Mouse (Mus musculus) limb, embryonic 15.5 days (tissue): ENCODE measurements around the gene Plcb4. TPM values are rescaled to one million over a fixed set of nuclear protein-coding genes. Genes with fewer than 3 reads are reported as not detected.
"Not testable (repeated sequence)": the region's sequence is repeated elsewhere in the genome, so short reads cannot be mapped to it uniquely, and the experiment has no call there.

ENCODE experiments used
- ATAC-seq: fragments of 200-750 bp; cut with Nextera tagmentation; 2 replicates; pipeline ENCODE4 v1.8.0; 2017; ENCODE audit warnings: low read depth, moderate TSS enrichment; ENCODE audit not compliant: insufficient number of reproducible peaks, low FRiP score, low TSS enrichment
- H3K27ac ChIP-seq: fragments of 300-500 bp; sonication (generic); 2 replicates; pipeline ENCODE4 v1.5.1; 2015; ENCODE audit warnings: moderate library complexity, mild to moderate bottlenecking, inconsistent platforms
- H3K27me3 ChIP-seq: fragments of 300-500 bp; sonication (generic); 2 replicates; pipeline ENCODE4 v1.6.1; 2015; ENCODE audit warnings: inconsistent platforms
- H3K36me3 ChIP-seq: fragments of 300-500 bp; sonication (generic); 2 replicates; pipeline ENCODE4 v1.6.1; 2015; ENCODE audit warnings: inconsistent platforms
- H3K4me1 ChIP-seq: fragments of 300-500 bp; sonication (generic); 2 replicates; pipeline ENCODE4 v1.6.1; 2015; ENCODE audit warnings: inconsistent platforms
- H3K4me2 ChIP-seq: fragments of 300-500 bp; sonication (generic); 2 replicates; pipeline ENCODE4 v1.6.1; 2015; ENCODE audit warnings: mild to moderate bottlenecking, inconsistent platforms
- H3K4me3 ChIP-seq: fragments of 300-500 bp; sonication (generic); 2 replicates; pipeline ENCODE4 v1.5.1; 2015; ENCODE audit warnings: mild to moderate bottlenecking, inconsistent platforms
- H3K9ac ChIP-seq: fragments of 300-500 bp; sonication (generic); 2 replicates; pipeline ENCODE4 v1.6.1; 2015; ENCODE audit warnings: inconsistent platforms
- H3K9me3 ChIP-seq: fragments of 300-500 bp; sonication (generic); 2 replicates; pipeline ENCODE4 v1.6.1; 2016; ENCODE audit warnings: inconsistent platforms
- WGBS: fragments of 180-500 bp; shearing (Covaris S2); methylation state at CpG from one replicate; pipeline ENCODE4 v1.1.7; 2015; 5-methylcytosine and 5-hydroxymethylcytosine counted together
- polyA plus RNA-seq: library from polyadenylated mRNA; unstranded; fragments of >200 nt; fragmentation: Nextera tagmentation; extraction: Ambion mirVana; gene quantifications from 2 replicates; pipeline ENCODE4 v1.2.1, GENCODE M21; 2015

The Plcb4 gene
- polyA plus RNA-seq, 1 experiment from 2014 or later, result 17.4 TPM

- Histone ChIP-seq H3K4me2 (no peak overlapping the region), H3K27ac (no peak overlapping the region), H3K4me3 (no peak overlapping the region), H3K4me1 (0 out of 2 replicates have a peak, but pooled peaks cover 3% of the 10 kb centered on the region), H3K36me3 (no peaks in the 10 kb centered on the region; the same call in 1 of the 2 replicates), H3K27me3 (no peaks in the 10 kb centered on the region), H3K9ac (no peak overlapping the region), H3K9me3 (no peaks in the 10 kb centered on the region)
- WGBS, result 87% methylated on average over 17 of the region's 17 CpGs
- no peak for ATAC-seq
Measured at GRCm38 (mm10) chr2:135958453-135958852, 299.6 kb downstream of the Plcb4 start.

- 87% methylated on average over 14 of the region's 14 CpGs for WGBS
- no peaks in the 10 kb centered on the region for H3K9me3 ChIP-seq
Measured at GRCm38 (mm10) chr2:135963089-135963488, 304.3 kb downstream of the Plcb4 start.

GRCm38 (mm10) chr2:135966871-135967557 lies 308.2 kb downstream of the Plcb4 start:
- no peak overlapping the region for H3K27ac ChIP-seq
- no peaks in the 10 kb centered on the region for H3K9me3 ChIP-seq
- WGBS, result 58% methylated on average over 16 of the region's 16 CpGs
- H3K9ac ChIP-seq, result no peak overlapping the region
- no peaks in the 10 kb centered on the region for H3K4me1 ChIP-seq
- H3K36me3 ChIP-seq, result no peaks in the 10 kb centered on the region
- no peak overlapping the region for H3K4me2 ChIP-seq
- no peak for ATAC-seq
- H3K27me3 ChIP-seq, result no peaks in the 10 kb centered on the region
- no peak overlapping the region for H3K4me3 ChIP-seq

More at GRCm38 (mm10) chr2:135963089-135963488, 304.3 kb downstream of the Plcb4 start:
- Histone ChIP-seq H3K27ac (no peak overlapping the region), H3K4me2 (no peak overlapping the region), H3K9ac (no peak overlapping the region), H3K4me1 (no peaks in the 10 kb centered on the region), H3K27me3 (no peaks in the 10 kb centered on the region), H3K4me3 (no peak overlapping the region), H3K36me3 (no peaks in the 10 kb centered on the region)
- no peak for ATAC-seq

- Histone ChIP-seq H3K36me3 (no peaks in the 10 kb centered on the region), H3K9ac (no peak overlapping the region), H3K27me3 (no peaks in the 10 kb centered on the region), H3K4me1 (no peaks in the 10 kb centered on the region), H3K9me3 (no peaks in the 10 kb centered on the region), H3K4me2 (no peak overlapping the region), H3K4me3 (no peak overlapping the region), H3K27ac (no peak overlapping the region)
- WGBS, result 48% methylated on average over 12 of the region's 12 CpGs
- ATAC-seq, result no peak
Measured at GRCm38 (mm10) chr2:135968159-135968558, 309.3 kb downstream of the Plcb4 start.

- Histone ChIP-seq H3K4me2 (no peak overlapping the region), H3K27me3 (no peaks in the 10 kb centered on the region), H3K4me1 (no peaks in the 10 kb centered on the region), H3K4me3 (no peak overlapping the region), H3K27ac (no peak overlapping the region), H3K9me3 (no peaks in the 10 kb centered on the region), H3K9ac (no peak overlapping the region), H3K36me3 (no peaks in the 10 kb centered on the region)
- no peak for ATAC-seq
- 92% methylated on average over 4 of the region's 4 CpGs for WGBS
Measured at GRCm38 (mm10) chr2:135970902-135971301, 312.1 kb downstream of the Plcb4 start.

- WGBS, result 89% methylated on average over 9 of the region's 9 CpGs
Measured at GRCm38 (mm10) chr2:135975978-135976377, 317.2 kb downstream of the Plcb4 start.

GRCm38 (mm10) chr2:135978790-135979189 lies 320.0 kb downstream of the Plcb4 start:
- ATAC-seq, result no peak
- WGBS, result 75% methylated on average over 5 of the region's 5 CpGs
- H3K9me3 ChIP-seq, result no peaks in the 10 kb centered on the region
- no peaks in the 10 kb centered on the region for H3K4me1 ChIP-seq
- H3K36me3 ChIP-seq, result 0 out of 2 replicates have a peak, but pooled peaks cover 2% of the 10 kb centered on the region
- no peak overlapping the region for H3K4me3 ChIP-seq
- H3K27me3 ChIP-seq, result no peaks in the 10 kb centered on the region
- H3K27ac ChIP-seq, result no peak overlapping the region
- no peak overlapping the region for H3K9ac ChIP-seq
- H3K4me2 ChIP-seq, result no peak overlapping the region

More at GRCm38 (mm10) chr2:135975978-135976377, 317.2 kb downstream of the Plcb4 start:
- Histone ChIP-seq H3K36me3 (0 out of 2 replicates have a peak, but pooled peaks cover 2% of the 10 kb centered on the region), H3K27ac (no peak overlapping the region), H3K4me3 (no peak overlapping the region), H3K4me2 (no peak overlapping the region), H3K9me3 (no peaks in the 10 kb centered on the region), H3K9ac (no peak overlapping the region), H3K27me3 (no peaks in the 10 kb centered on the region), H3K4me1 (no peaks in the 10 kb centered on the region)
- ATAC-seq, result no peak

- no peak overlapping the region for H3K4me3 ChIP-seq
- 90% methylated on average over 1 of the region's 1 CpGs for WGBS
- no peak overlapping the region for H3K27ac ChIP-seq
- H3K27me3 ChIP-seq, result no peaks in the 10 kb centered on the region
- 0 out of 2 replicates have a peak, but pooled peaks cover 2% of the 10 kb centered on the region for H3K36me3 ChIP-seq
- no peaks in the 10 kb centered on the region for H3K4me1 ChIP-seq
- H3K9me3 ChIP-seq, result no peaks in the 10 kb centered on the region
- no peak overlapping the region for H3K4me2 ChIP-seq
- no peak for ATAC-seq
- no peak overlapping the region for H3K9ac ChIP-seq
Measured at GRCm38 (mm10) chr2:135980428-135980827, 321.6 kb downstream of the Plcb4 start.

GRCm38 (mm10) chr2:135983972-135984371 lies 325.2 kb downstream of the Plcb4 start:
- Histone ChIP-seq H3K9ac (no peak overlapping the region), H3K4me2 (no peak overlapping the region), H3K27ac (no peak overlapping the region), H3K27me3 (no peaks in the 10 kb centered on the region), H3K4me3 (no peak overlapping the region), H3K36me3 (no peaks in the 10 kb centered on the region), H3K4me1 (no peaks in the 10 kb centered on the region), H3K9me3 (no peaks in the 10 kb centered on the region)
- 73% methylated on average over 4 of the region's 4 CpGs for WGBS
- no peak for ATAC-seq

- no peak overlapping the region for H3K4me2 ChIP-seq
- no peaks in the 10 kb centered on the region for H3K36me3 ChIP-seq
- H3K9me3 ChIP-seq, result no peaks in the 10 kb centered on the region
- ATAC-seq, result no peak
- no peak overlapping the region for H3K9ac ChIP-seq
- no peak overlapping the region for H3K27ac ChIP-seq
- 81% methylated on average over 15 of the region's 15 CpGs for WGBS
- H3K4me3 ChIP-seq, result no peak overlapping the region
- H3K27me3 ChIP-seq, result no peaks in the 10 kb centered on the region
- H3K4me1 ChIP-seq, result no peaks in the 10 kb centered on the region
Measured at GRCm38 (mm10) chr2:135985536-135986265, 326.9 kb downstream of the Plcb4 start.

- H3K9me3 ChIP-seq, H3K27ac ChIP-seq, H3K36me3 ChIP-seq, H3K4me1 ChIP-seq, ATAC-seq, H3K27me3 ChIP-seq, H3K9ac ChIP-seq, H3K4me2 ChIP-seq, H3K4me3 ChIP-seq: not testable (repeated sequence)
Measured at GRCm38 (mm10) chr2:135988475-135988874, 329.7 kb downstream of the Plcb4 start.

- not testable (repeated sequence) for H3K27ac ChIP-seq, H3K4me2 ChIP-seq, H3K4me3 ChIP-seq, ATAC-seq, H3K27me3 ChIP-seq, H3K36me3 ChIP-seq, H3K9ac ChIP-seq, H3K4me1 ChIP-seq, H3K9me3 ChIP-seq
- 63% methylated on average over 6 of the region's 10 CpGs for WGBS
Measured at GRCm38 (mm10) chr2:135990686-135991085, 331.9 kb downstream of the Plcb4 start.
